Mouse (Mus musculus) MEL (cell line): ENCODE results near the gene Gm11172. TPM values are rescaled to one million over a fixed set of nuclear protein-coding genes. Genes with fewer than 3 reads are reported as not detected.

ENCODE experiments used
- DNase-seq: peaks from one replicate; pipeline ENCODE4 v3.0.0; 2011; ENCODE audit warnings: low read depth, low spot score
- H3K27ac ChIP-seq: 2 replicates; pipeline ENCODE4 v1.5.1; 2012; ENCODE audit warnings: low read depth, mild to moderate bottlenecking, control low read depth, low read length, moderate library complexity; ENCODE audit not compliant: control insufficient read depth
- H3K27me3 ChIP-seq, 2 experiments: fragments of 150-350 bp in 1 of 2; sonication (generic) in 1 of 2; 2 replicates each; pipeline ENCODE4 v1.6.1; 2012; ENCODE audit warnings: low read length in 2 of 2, mild to moderate bottlenecking in 2 of 2, improper control_type of control experiment in 1 of 2, moderate library complexity in 1 of 2; ENCODE audit not compliant: insufficient read depth in 2 of 2, control insufficient read depth in 1 of 2
- H3K36me3 ChIP-seq, 2 experiments: 2 replicates each; pipeline ENCODE4 v1.6.1; 2012 to 2014; ENCODE audit warnings: low read length in 2 of 2, improper control_type of control experiment in 1 of 2, inconsistent platforms in 1 of 2, mild to moderate bottlenecking in 1 of 2; ENCODE audit not compliant: insufficient read depth in 2 of 2, control insufficient read depth in 1 of 2
- H3K4me1 ChIP-seq, 2 experiments: fragments of 150-350 bp in 1 of 2; sonication (generic) in 1 of 2; 2 replicates each; pipeline ENCODE4 v1.6.1; 2012; ENCODE audit warnings: low read length in 2 of 2, improper control_type of control experiment in 1 of 2, mild to moderate bottlenecking in 1 of 2; ENCODE audit not compliant: insufficient read depth in 2 of 2, control insufficient read depth in 1 of 2
- H3K4me3 ChIP-seq, 2 experiments: fragments of 150-350 bp in 1 of 2; sonication (generic) in 1 of 2; 2 replicates each; pipeline ENCODE4 v1.5.1; 2012; ENCODE audit warnings: low read depth in 2 of 2, low read length in 2 of 2, mild to moderate bottlenecking in 2 of 2, moderate library complexity in 2 of 2, control low read depth in 1 of 2, improper control_type of control experiment in 1 of 2; ENCODE audit not compliant: control insufficient read depth in 1 of 2, insufficient read depth in 1 of 2
- H3K79me2 ChIP-seq: 2 replicates; pipeline ENCODE4 v1.6.1; 2012; ENCODE audit warnings: mild to moderate bottlenecking, low read length, moderate library complexity; ENCODE audit not compliant: control insufficient read depth, poor library complexity, insufficient read depth
- H3K9ac ChIP-seq: 2 replicates; pipeline ENCODE4 v1.6.1; 2012; ENCODE audit warnings: low read depth, mild to moderate bottlenecking, control low read depth, low read length, moderate library complexity; ENCODE audit not compliant: control insufficient read depth, poor library complexity, severe bottlenecking
- H3K9me3 ChIP-seq: fragments of 150-350 bp; sonication (generic); replicated peaks from 2 replicates; pipeline ENCODE4 v1.6.1; 2012; ENCODE audit warnings: mild to moderate bottlenecking, low read length, improper control_type of control experiment, moderate library complexity; ENCODE audit not compliant: insufficient read depth
- CTCF ChIP-seq, 3 experiments: IDR thresholded peaks in 2 of 3; conservative IDR thresholded peaks in 1 of 3; 2 replicates each; pipeline ENCODE4 v1.5.1; 2011 to 2012; ENCODE audit warnings: low read length in 3 of 3, low read depth in 2 of 3, mild to moderate bottlenecking in 2 of 3, improper control_type of control experiment in 1 of 3, inconsistent platforms in 1 of 3, mixed read lengths in 1 of 3, moderate library complexity in 1 of 3; ENCODE audit not compliant: control insufficient read depth in 1 of 3, insufficient read depth in 1 of 3, poor library complexity in 1 of 3, severe bottlenecking in 1 of 3
- E2F4 ChIP-seq: IDR thresholded peaks from 2 replicates; pipeline ENCODE4 v1.6.1; 2011; ENCODE audit warnings: low read depth, low read length, improper control_type of control experiment, borderline replicate concordance
- ETS1 ChIP-seq: IDR thresholded peaks from 2 replicates; pipeline ENCODE4 v1.6.1; 2012; ENCODE audit warnings: low read depth, mild to moderate bottlenecking, inconsistent platforms, low read length, improper control_type of control experiment, moderate library complexity
- HCFC1 ChIP-seq: IDR thresholded peaks from 2 replicates; pipeline ENCODE4 v1.6.1; 2012; ENCODE audit warnings: low read depth, mild to moderate bottlenecking, inconsistent platforms, low read length, improper control_type of control experiment, moderate library complexity
- JUND ChIP-seq: IDR thresholded peaks from 2 replicates; pipeline ENCODE4 v1.6.1; 2011; ENCODE audit warnings: low read depth, mild to moderate bottlenecking, improper control_type of control experiment, low read length
- KAT2A ChIP-seq: conservative IDR thresholded peaks from 2 replicates; pipeline ENCODE4 v1.6.1; 2012; ENCODE audit warnings: low read depth, low read length, improper control_type of control experiment, inconsistent platforms
- MAFK ChIP-seq: IDR thresholded peaks from 2 replicates; pipeline ENCODE4 v1.6.1; 2011; ENCODE audit warnings: low read depth, mild to moderate bottlenecking, low read length, improper control_type of control experiment, borderline replicate concordance
- MEF2A ChIP-seq: IDR thresholded peaks from 2 replicates; pipeline ENCODE4 v1.6.1; 2014; ENCODE audit warnings: low read depth, mild to moderate bottlenecking, inconsistent platforms, low read length, improper control_type of control experiment; ENCODE audit not compliant: poor library complexity, insufficient replicate concordance, severe bottlenecking; ENCODE audit errors: extremely low read depth
- MYB ChIP-seq: IDR thresholded peaks from 2 replicates; pipeline ENCODE4 v1.6.1; 2011; ENCODE audit warnings: mild to moderate bottlenecking, low read depth, low read length, improper control_type of control experiment
- MYC ChIP-seq: IDR thresholded peaks from 2 replicates; pipeline ENCODE4 v1.6.1; 2011; ENCODE audit warnings: low read depth, mild to moderate bottlenecking, low read length, improper control_type of control experiment, moderate library complexity
- NELFE ChIP-seq: IDR thresholded peaks from 2 replicates; pipeline ENCODE4 v1.6.1; 2011; ENCODE audit warnings: low read depth, low read length, improper control_type of control experiment
- NRF1 ChIP-seq: IDR thresholded peaks from 2 replicates; pipeline ENCODE4 v1.6.1; 2014; ENCODE audit warnings: low read depth, mild to moderate bottlenecking, inconsistent platforms, low read length, improper control_type of control experiment, moderate library complexity; ENCODE audit not compliant: poor library complexity, insufficient read depth, severe bottlenecking
- UBTF ChIP-seq: IDR thresholded peaks from 2 replicates; pipeline ENCODE4 v1.6.1; 2012; ENCODE audit warnings: low read depth, mild to moderate bottlenecking, inconsistent platforms, low read length, improper control_type of control experiment, moderate library complexity, borderline replicate concordance; ENCODE audit not compliant: insufficient read depth
- USF1 ChIP-seq: IDR thresholded peaks from 2 replicates; pipeline ENCODE4 v1.6.1; 2014; ENCODE audit warnings: low read depth, mild to moderate bottlenecking, inconsistent platforms, low read length, improper control_type of control experiment, moderate library complexity
- ZNF384 ChIP-seq: IDR thresholded peaks from 2 replicates; pipeline ENCODE4 v1.6.1; 2012; ENCODE audit warnings: low read depth, mild to moderate bottlenecking, inconsistent platforms, low read length, improper control_type of control experiment
- polyA plus RNA-seq, 2 experiments: library from polyadenylated mRNA; stranded (reverse) in 1 of 2; unstranded in 1 of 2; fragments of >175 nt in 1 of 2; fragments of >200 nt in 1 of 2; gene quantifications; 2 replicates each; pipeline versions ENCODE4 v1.2.1 to v1.2.4; 2012; ENCODE audit warnings: low replicate concordance in 2 of 2, low read depth in 1 of 2; ENCODE audit not compliant: insufficient read length in 2 of 2, insufficient read depth in 1 of 2, missing spikeins in 1 of 2
- total RNA-seq: library from RNA; depleted of rRNA; stranded (reverse); fragments of 300-350 nt; gene quantifications from 2 replicates; pipeline ENCODE4 v1.2.3, GENCODE M21; 2012

Gm11172 gene
- total and polyA plus RNA-seq, 3 experiments = not detected

DNA sequence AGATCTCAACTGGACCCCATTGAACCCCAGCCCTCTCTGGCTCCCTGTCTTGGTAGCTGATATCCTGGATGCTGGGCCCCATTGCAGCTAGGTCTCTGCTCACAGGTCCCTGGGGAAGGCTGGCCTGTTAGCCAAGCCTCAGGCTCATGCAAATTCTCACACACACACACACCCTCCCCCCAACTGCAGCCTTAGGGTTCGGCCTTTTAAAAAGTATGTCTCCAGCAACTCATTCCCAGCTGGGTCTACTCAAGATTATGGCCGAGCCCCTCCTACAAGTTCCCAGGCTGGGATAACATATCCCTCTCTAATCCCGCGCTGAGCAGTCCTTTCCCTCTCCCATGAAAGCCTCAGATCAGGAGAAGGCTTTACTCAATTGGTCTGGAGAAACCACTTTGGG lies 8.7 kb downstream of the Gm11172 start:
- H3K4me3 ChIP-seq = no peak overlapping the region
- H3K27ac ChIP-seq = no peak overlapping the region
- H3K36me3 ChIP-seq = no peaks in the 10 kb centered on the region
- peaks cover 2 to 4% of the 10 kb centered on the region in 2 experiments; a peak in 3 of 4 replicates for H3K27me3 ChIP-seq
- H3K9ac ChIP-seq = no peak overlapping the region
- TF ChIP-seq KAT2A (no peak), ZNF384 (no peak), CTCF (IDR thresholded peaks at IDR 0.05 in 2 of 3, conservative IDR thresholded peaks at IDR 0.05 in 1 of 3; ENCODE audit: control insufficient read depth in 1 of 3, insufficient read depth in 1 of 3, low read depth in 2 of 3, low read length in 3 of 3, poor library complexity in 1 of 3, severe bottlenecking in 1 of 3) (no peak), HCFC1 (no peak), USF1 (no peak), E2F4 (no peak), NRF1 (no peak), MAFK (no peak)
- no peak for DNase-seq
- no peaks in the 10 kb centered on the region for H3K9me3 ChIP-seq
- no peaks in the 10 kb centered on the region for H3K79me2 ChIP-seq
- H3K4me1 ChIP-seq = no peaks in the 10 kb centered on the region

DNA sequence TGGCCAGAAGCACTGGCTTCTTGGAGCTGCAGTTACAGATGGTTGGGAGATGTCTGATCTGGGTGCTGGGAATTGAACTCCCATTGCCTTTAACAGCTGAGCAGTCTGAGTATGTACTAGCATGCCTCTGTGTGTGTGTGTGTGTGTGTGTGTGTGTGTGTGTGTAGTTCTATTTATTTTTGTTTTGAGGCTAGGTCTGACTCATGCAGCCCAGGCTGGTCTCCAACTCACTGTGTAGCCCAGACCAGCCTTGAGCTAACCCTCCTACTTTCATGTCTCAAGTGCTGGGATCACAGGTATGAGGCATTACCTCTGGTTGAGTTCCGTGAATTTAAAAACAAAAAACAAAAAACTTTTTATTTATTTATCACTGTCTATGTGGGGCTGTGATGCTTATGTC lies 11.8 kb downstream of the Gm11172 start:
- Histone ChIP-seq H3K9ac (no peak overlapping the region), H3K9me3 (no peaks in the 10 kb centered on the region), H3K4me1 (no peaks in the 10 kb centered on the region), H3K36me3 (no peaks in the 10 kb centered on the region), H3K4me3 (no peak overlapping the region), H3K27me3 (peaks cover 2 to 4% of the 10 kb centered on the region in 2 experiments; a peak in 3 of 4 replicates), H3K27ac (no peak overlapping the region), H3K79me2 (no peaks in the 10 kb centered on the region)
- no peak for TF ChIP-seq USF1
- DNase-seq = no peak

DNA sequence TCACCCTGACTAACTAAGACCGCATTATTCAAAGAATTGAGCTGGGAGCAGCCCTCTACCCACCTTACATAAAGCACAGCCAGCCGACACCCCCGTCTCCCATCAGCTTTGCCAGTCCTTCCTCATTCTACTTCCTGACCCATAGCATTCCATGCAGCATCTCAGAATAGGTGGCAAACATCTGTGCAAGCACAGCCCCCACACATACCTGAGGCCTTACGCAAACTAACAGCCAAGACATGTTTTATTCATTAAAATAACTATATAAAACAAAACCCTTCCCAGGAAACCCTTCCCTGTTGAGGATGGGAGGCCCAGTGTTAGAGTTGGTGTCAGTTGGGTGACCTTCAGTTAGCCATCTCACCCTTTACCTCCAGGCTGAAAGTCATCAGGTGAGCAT lies 13.1 kb downstream of the Gm11172 start:
- peaks cover 2% of the 10 kb centered on the region in 2 experiments; a peak in 3 of 4 replicates for H3K27me3 ChIP-seq
- no peaks in the 10 kb centered on the region for H3K79me2 ChIP-seq
- H3K4me3 ChIP-seq = no peak overlapping the region
- no peak overlapping the region for H3K9ac ChIP-seq
- H3K36me3 ChIP-seq = no peaks in the 10 kb centered on the region
- no peaks in the 10 kb centered on the region for H3K9me3 ChIP-seq
- H3K4me1 ChIP-seq = no peaks in the 10 kb centered on the region
- H3K27ac ChIP-seq = no peak overlapping the region
- no peak for TF ChIP-seq UBTF
- TF ChIP-seq HCFC1 = no peak
- no peak for TF ChIP-seq MEF2A
- no peak for TF ChIP-seq ETS1
- no peak for TF ChIP-seq NELFE
- TF ChIP-seq JUND = no peak
- TF ChIP-seq MYB = no peak
- TF ChIP-seq MYC = no peak
- DNase-seq = no peak
